Mouse (Mus musculus) ES-E14 (cell line): ENCODE measurements around the gene Gm42715. TPM values are rescaled to one million over a fixed set of nuclear protein-coding genes. Genes with fewer than 3 reads are reported as not detected.

Experiments
- DNase-seq: peaks from one replicate; pipeline ENCODE4 v3.0.0-alpha.2; 2013; ENCODE audit warnings: low read depth, low spot score
- H3K27ac ChIP-seq: 2 replicates; pipeline ENCODE4 v1.5.1; 2012; ENCODE audit warnings: low read depth, mild to moderate bottlenecking, low read length, moderate library complexity, mixed read lengths; ENCODE audit not compliant: poor library complexity, insufficient read depth, severe bottlenecking
- H3K36me3 ChIP-seq: 2 replicates; pipeline ENCODE4 v1.6.1; 2012; ENCODE audit warnings: mild to moderate bottlenecking, low read length, moderate library complexity, mixed read lengths; ENCODE audit not compliant: control insufficient read depth, poor library complexity, insufficient read depth, severe bottlenecking
- H3K4me1 ChIP-seq, 2 experiments: fragments of 150-350 bp in 1 of 2; sonication (generic) in 1 of 2; 2 replicates each; pipeline ENCODE4 v1.6.1; 2012; ENCODE audit warnings: low read length in 2 of 2, mild to moderate bottlenecking in 1 of 2, mixed read lengths in 1 of 2; ENCODE audit not compliant: control insufficient read depth in 2 of 2, insufficient read depth in 2 of 2, poor library complexity in 1 of 2
- H3K4me3 ChIP-seq, 2 experiments: fragments of 150-350 bp in 1 of 2; sonication (generic) in 1 of 2; 2 replicates each; pipeline ENCODE4 v1.5.1; 2012; ENCODE audit warnings: low read length in 2 of 2, low read depth in 1 of 2, mild to moderate bottlenecking in 1 of 2, mixed read lengths in 1 of 2; ENCODE audit not compliant: insufficient read depth in 1 of 2, poor library complexity in 1 of 2, severe bottlenecking in 1 of 2
- H3K9ac ChIP-seq: 2 replicates; pipeline ENCODE4 v1.6.1; 2012; ENCODE audit warnings: low read depth, mild to moderate bottlenecking, low read length, mixed read lengths; ENCODE audit not compliant: poor library complexity, insufficient read depth, severe bottlenecking
- H3K9me3 ChIP-seq: fragments of 150-350 bp; sonication (generic); 2 replicates; pipeline ENCODE4 v1.6.1; 2012; ENCODE audit warnings: low read depth, mild to moderate bottlenecking, low read length; ENCODE audit not compliant: control insufficient read depth, insufficient read depth
- CHD2 ChIP-seq: IDR thresholded peaks from 2 replicates; pipeline ENCODE4 v1.6.1; 2014; ENCODE audit warnings: mild to moderate bottlenecking, low read depth, low read length, inconsistent platforms
- HCFC1 ChIP-seq: IDR thresholded peaks from 2 replicates; pipeline ENCODE4 v1.6.1; 2012; ENCODE audit warnings: low read length, inconsistent platforms, borderline replicate concordance; ENCODE audit not compliant: insufficient read depth
- MAFK ChIP-seq: IDR thresholded peaks from 2 replicates; pipeline ENCODE4 v1.6.1; 2014; ENCODE audit warnings: mild to moderate bottlenecking, low read depth, low read length, inconsistent platforms; ENCODE audit not compliant: insufficient read depth
- ZC3H11A ChIP-seq: IDR thresholded peaks from 2 replicates; pipeline ENCODE4 v1.6.1; 2012; ENCODE audit warnings: low read depth, mild to moderate bottlenecking, inconsistent platforms, low read length, borderline replicate concordance
- ZNF384 ChIP-seq: IDR thresholded peaks from 2 replicates; pipeline ENCODE4 v1.6.1; 2012; ENCODE audit warnings: low read depth, low read length, inconsistent platforms
- in situ Hi-C, 2 experiments: fragments of 600-800 bp; cut with MboI; formaldehyde crosslinking; loops; one replicate each; pipeline ENCODE4 v1.15.1; 2025; ENCODE audit warnings: low sequenced_read_pairs in 2 of 2, inconsistent platforms in 1 of 2; ENCODE audit not compliant: unreplicated experiment in 2 of 2
- total RNA-seq: library from RNA; depleted of rRNA; stranded (reverse); fragments of 300-350 nt; gene quantifications from 2 replicates; pipeline ENCODE4 v1.2.3, GENCODE M21; 2012

Gene Gm42715
- total RNA-seq, 1 experiment, result 22.9 TPM

GRCm38 (mm10) chr7:127574115-127574514 lies 54.7 kb downstream of the Gm42715 start:
- peak overlapping the region; percentile 77 to 84 for H3K4me3 ChIP-seq
- H3K9me3 ChIP-seq, result no peaks in the 10 kb centered on the region
- in situ Hi-C loops, result no loop called here
- no peak overlapping the region for H3K27ac ChIP-seq
- DNase-seq, result no peak
- H3K4me1 ChIP-seq, result peaks cover 2 to 6% of the 10 kb centered on the region in 2 experiments; a peak in 3 of 4 replicates
- TF ChIP-seq MAFK, result no peak
- TF ChIP-seq ZNF384, result no peak
- no peak for TF ChIP-seq ZC3H11A
- TF ChIP-seq HCFC1, result no peak
- no peak for TF ChIP-seq CHD2
- H3K36me3 ChIP-seq, result peaks cover 5% of the 10 kb centered on the region
- peak overlapping the region; percentile 94 for H3K9ac ChIP-seq

- H3K36me3 ChIP-seq, result peaks cover 20% of the 10 kb centered on the region
- in situ Hi-C loops, result no loop called here
- H3K9me3 ChIP-seq, result no peaks in the 10 kb centered on the region
- no peak overlapping the region for H3K27ac ChIP-seq
- no peak for DNase-seq
- TF ChIP-seq HCFC1, result no peak
- no peak for TF ChIP-seq MAFK
- TF ChIP-seq ZC3H11A, result no peak
- no peak for TF ChIP-seq CHD2
- no peak for TF ChIP-seq ZNF384
- H3K9ac ChIP-seq, result no peak overlapping the region
- H3K4me1 ChIP-seq, result peaks cover 0 to 2% of the 10 kb centered on the region in 2 experiments; a peak in 1 of 4 replicates
- H3K4me3 ChIP-seq, result no peak overlapping the region
These were observed 63.9 kb downstream of the Gm42715 start for GRCm38 (mm10) chr7:127583260-127583659.

GRCm38 (mm10) chr7:127585031-127585430 lies 65.6 kb downstream of the Gm42715 start:
- peaks cover 26% of the 10 kb centered on the region for H3K36me3 ChIP-seq
- in situ Hi-C loops, result no loop called here
- H3K4me1 ChIP-seq, result peaks cover 0 to 3% of the 10 kb centered on the region in 2 experiments; a peak in 1 of 4 replicates
- TF ChIP-seq MAFK, result no peak
- TF ChIP-seq ZC3H11A, result no peak
- no peak for TF ChIP-seq HCFC1
- TF ChIP-seq CHD2, result no peak
- TF ChIP-seq ZNF384, result no peak
- no peak overlapping the region for H3K4me3 ChIP-seq
- DNase-seq, result no peak
- H3K9me3 ChIP-seq, result no peaks in the 10 kb centered on the region
- peak overlapping the region; percentile 6; the same call in 1 of the 2 replicates for H3K9ac ChIP-seq
- no peak overlapping the region for H3K27ac ChIP-seq

- in situ Hi-C loops, result no loop called here
- H3K36me3 ChIP-seq, result peaks cover 34% of the 10 kb centered on the region
- no peak overlapping the region for H3K4me3 ChIP-seq
- H3K9me3 ChIP-seq, result no peaks in the 10 kb centered on the region
- no peak overlapping the region for H3K27ac ChIP-seq
- no peak overlapping the region for H3K9ac ChIP-seq
- DNase-seq, result no peak
- peaks cover 0 to 3% of the 10 kb centered on the region in 2 experiments; a peak in 1 of 4 replicates for H3K4me1 ChIP-seq
- TF ChIP-seq CHD2 (no peak), HCFC1 (no peak), ZNF384 (no peak), MAFK (no peak), ZC3H11A (no peak)
These were observed 66.8 kb downstream of the Gm42715 start for GRCm38 (mm10) chr7:127586149-127586548.
